Mouse (Mus musculus): ENCODE results near the gene Txk. TPM values are rescaled to one million over a fixed set of nuclear protein-coding genes. Genes with fewer than 3 reads are reported as not detected.

Txk gene
- polyA plus RNA-seq, 1 experiment from 2014 or later: 64.1 TPM

- peak; percentile 27 for DNase-seq (ENCODE audit: low spot score)
Observed at GRCm38 (mm10) chr5:72751056-72751758, 1.4 kb downstream of the Txk start.

DNA sequence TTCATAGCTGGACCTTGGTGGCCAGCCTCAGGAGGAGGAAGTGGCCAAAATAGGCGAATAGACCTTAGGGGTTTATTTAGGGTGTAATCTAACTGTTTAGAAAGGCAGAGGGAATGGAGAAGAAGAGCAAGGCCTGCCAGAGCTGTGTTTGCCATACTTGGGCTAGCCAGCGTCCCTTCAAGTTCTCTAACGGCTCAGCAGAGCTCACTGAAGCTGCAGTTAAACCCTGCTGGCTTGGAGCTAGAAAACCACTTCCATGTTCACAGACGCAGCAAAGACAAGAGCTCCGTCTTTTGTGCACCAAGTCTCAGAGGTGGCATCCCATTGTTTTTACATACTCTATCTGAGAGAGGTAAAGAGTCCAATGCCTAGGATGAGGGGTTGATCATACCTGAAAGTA, 2.4 kb downstream of the Txk start:
- peak; percentile 55 for DNase-seq (ENCODE audit: low spot score)

- DNase-seq (ENCODE audit: low spot score): no peak
Observed at GRCm38 (mm10) chr5:72748659-72749265, 3.8 kb downstream of the Txk start.

- DNase-seq (ENCODE audit: low spot score): no peak
Observed at GRCm38 (mm10) chr5:72747384-72747783, 5.2 kb downstream of the Txk start.

DNA sequence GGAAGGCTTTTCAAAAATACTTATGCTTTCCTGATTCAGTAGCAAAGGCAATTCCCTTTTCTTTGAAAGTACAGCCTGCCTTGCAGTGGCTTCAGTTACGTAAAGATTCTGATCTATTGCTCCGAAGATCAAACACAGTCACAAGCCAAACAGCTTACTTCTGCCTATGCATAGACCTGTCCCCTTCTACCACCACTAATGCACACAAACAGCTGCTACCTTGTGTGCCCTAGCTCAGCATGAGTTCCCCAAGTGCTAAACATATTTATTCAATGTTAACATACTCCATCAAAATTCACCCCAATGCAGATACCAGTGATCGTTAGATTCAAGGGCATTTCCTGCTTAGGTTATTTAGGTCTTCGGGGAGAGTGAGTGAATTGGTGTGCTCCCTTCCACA, 6.1 kb downstream of the Txk start:
- peak; percentile 13 for DNase-seq (ENCODE audit: low spot score)

DNA sequence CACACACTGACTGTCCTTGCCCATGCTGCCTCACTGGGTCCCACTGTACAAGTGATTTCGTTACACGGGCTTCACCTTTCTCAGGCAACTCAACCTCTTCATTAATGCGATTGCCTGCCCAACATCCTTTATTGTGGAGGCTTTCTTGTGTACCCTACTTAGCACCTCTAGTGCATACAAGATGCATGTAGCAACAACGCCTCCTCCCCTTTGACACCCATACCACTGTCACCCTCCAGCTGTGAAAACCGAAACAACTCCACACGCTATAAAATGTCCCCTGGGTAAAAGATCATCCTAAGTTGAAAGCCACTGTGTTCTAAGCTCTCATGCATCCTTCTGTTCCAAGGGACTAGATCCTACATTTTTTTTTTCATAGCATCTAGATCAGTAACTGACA, 9.5 kb downstream of the Txk start:
- no peak for DNase-seq (ENCODE audit: low spot score)

DNA sequence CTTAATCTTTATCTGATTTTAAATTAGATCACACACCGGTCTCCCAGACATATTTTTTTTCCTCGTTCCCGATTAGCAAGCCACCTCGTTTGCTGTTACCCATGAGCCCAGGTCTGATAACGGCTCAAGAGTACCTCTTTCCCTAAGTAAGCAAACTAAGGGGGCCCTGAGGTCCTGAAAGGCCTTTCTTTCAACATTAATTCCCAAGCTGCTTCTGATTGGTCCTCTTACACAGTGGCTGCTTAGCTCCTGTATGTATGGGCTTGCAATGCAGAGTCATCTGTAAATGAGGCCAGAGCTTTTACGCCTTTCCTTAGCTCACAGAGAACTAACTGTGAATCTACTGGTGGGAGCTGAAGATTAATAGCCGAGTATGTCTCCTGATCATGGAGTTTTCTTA, 15.7 kb downstream of the Txk start:
- no peak for DNase-seq (ENCODE audit: low spot score)

GRCm38 (mm10) chr5:72736437-72736836, 16.1 kb downstream of the Txk start:
- no peak for DNase-seq (ENCODE audit: low spot score)

- no peak for DNase-seq (ENCODE audit: low spot score)
Observed at GRCm38 (mm10) chr5:72735763-72736162, 16.8 kb downstream of the Txk start.

GRCm38 (mm10) chr5:72732885-72733284, 19.7 kb downstream of the Txk start:
- no peak for DNase-seq (ENCODE audit: low spot score)

DNA sequence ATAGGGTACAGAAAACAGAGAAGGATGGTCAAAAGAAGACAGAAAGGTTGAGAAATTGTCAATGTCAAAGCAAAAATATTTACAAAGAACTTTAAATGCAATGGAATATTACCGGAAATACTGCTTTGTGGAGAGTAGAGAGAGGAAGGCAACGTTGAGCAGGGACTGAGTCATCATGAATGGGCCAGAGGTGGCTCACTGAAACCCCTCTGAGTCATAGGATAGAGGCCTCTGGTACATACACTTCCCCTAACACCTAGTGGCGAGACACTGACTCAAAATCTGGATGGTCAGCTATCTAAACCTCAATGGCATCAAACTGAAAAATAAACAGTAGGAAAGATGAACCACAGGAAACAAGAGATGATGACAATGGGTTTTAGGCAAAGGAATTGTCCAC, 27.2 kb downstream of the Txk start:
- no peak for DNase-seq (ENCODE audit: low spot score)

- no peak for DNase-seq (ENCODE audit: low spot score)
Observed at GRCm38 (mm10) chr5:72723429-72723828, 29.1 kb downstream of the Txk start.

- DNase-seq (ENCODE audit: low spot score): peak; percentile 45
Observed at GRCm38 (mm10) chr5:72720587-72720986, 32.0 kb downstream of the Txk start.

DNA sequence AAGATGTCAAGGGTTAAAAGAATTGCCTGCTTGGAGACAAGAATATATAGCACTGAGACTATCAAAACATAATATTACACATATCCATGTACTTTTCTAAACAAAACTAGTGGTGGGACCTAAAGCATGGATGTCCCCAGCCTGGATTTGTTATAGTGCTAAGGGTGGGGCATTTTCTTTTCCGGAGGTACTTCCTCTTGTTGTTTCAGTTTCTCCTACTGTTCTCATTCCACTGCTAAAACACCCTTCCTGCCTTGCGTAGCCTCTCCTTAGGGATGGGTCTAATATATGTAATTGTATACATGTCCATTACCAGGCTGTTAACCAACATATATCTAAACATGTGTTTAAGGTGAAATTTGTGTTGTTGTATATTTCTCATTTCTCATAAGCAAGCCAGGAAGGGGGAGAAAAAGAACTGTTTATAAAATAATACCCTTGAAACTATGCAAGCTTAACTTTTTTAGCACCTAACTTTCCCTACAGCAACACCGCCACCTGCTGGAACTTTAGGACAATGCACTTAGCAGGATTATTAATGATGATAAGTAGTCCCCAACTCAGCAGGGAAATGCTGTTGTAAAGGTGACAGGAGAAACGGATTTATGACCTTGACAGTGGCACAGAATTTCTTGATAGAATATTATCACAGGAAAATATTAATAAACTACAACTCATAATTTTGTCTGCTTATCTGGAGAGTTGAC, 41.9 kb downstream of the Txk start:
- DNase-seq (ENCODE audit: low spot score): peak; percentile 74

DNA sequence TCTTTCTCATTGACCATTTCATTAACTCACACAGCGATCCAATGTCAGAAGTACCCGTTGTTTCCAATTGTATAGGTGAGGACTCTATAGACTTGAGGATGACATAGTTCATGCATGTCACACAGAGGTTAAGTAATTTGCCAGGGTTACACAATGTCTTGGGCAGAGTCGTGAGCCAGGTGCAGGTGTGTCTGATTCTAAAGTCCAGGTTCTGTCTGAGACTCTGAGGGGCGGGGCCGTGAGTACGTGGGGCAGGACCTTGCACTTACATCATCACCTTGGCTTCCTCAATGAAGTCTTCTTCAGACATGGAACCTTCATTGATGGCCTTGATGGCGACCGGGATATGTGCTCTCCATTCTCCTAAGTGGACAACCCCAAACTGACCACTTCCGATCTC, 42.6 kb downstream of the Txk start:
- no peak for DNase-seq (ENCODE audit: low spot score)

DNA sequence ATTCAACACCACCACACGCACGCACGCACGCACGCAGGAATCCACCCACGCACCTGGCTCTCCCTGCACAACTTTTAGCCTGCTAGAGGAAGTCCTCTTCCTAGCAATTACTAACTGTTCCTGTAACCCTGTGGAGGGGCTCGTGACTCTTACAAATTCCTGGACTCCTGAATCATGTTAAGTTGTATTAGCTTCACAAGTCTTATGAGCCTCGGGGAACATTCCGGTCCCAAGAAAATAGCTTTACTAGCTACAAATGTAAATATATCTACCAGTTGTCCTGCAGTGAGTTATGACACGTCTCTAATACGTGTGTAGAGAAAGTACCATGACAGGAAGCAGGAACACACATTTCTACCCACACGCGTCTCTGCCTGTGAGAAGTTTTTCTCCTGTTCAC, 43.1 kb downstream of the Txk start:
- no peak for DNase-seq (ENCODE audit: low spot score)

DNA sequence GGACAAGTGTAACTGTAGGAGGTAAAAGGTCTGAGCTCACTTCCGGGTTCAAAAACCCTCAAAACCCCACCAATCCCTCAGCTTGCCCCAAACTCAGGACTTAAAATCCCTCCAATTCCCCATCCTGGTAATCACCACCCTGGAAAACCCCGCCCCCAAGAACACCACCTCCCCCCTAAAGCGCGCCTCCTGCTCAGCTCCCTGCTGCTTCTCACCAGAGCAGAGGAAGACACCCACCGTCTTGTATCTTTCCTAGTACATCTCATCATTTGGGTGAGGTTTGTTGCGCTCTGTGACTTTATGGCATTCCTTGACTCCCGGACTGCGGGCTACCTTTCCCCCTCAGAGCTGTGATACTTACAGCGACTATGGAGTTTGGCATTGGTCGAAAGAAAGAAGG, 45.9 kb downstream of the Txk start:
- no peak for DNase-seq (ENCODE audit: low spot score)

GRCm38 (mm10) chr5:72706095-72706494, 46.5 kb downstream of the Txk start:
- no peak for DNase-seq (ENCODE audit: low spot score)

DNA sequence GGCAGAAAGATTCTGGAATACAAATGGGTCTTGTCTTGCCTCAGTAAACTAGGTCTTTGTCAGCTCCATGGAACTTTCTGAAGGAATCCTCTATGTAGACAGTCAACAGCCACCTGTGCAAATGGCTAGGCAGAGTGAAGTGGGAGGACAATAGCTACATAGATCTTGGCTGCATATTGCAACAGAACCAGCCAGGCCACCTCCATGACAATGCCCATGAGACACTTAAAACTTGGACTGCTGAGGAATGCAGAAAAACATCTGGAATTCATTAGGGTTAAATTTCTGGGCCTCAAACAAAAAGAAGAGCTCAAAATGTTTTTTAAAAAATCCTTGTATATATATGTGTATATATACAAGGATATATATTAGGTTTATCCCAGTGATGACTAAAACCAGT, 50.4 kb downstream of the Txk start:
- DNase-seq (ENCODE audit: low spot score): no peak

DNA sequence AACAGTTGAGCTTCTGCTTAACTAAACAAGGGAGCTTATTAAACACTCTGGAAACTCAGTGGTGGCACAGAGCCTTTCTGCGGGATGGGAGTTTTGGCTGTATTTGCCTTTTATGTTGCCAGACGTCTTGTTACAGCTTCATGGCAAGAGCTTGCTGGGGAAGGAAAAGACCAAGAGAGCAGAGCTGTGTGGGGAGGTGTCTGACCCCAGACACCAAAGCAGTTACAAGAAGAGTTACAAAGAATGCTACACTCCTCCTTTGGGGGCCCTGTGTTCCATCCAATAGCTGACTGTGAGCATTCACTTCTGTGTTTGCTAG, 53.1 kb downstream of the Txk start:
- no peak for DNase-seq (ENCODE audit: low spot score)

GRCm38 (mm10) chr5:72698818-72699499, 53.6 kb downstream of the Txk start:
- no peak for DNase-seq (ENCODE audit: low spot score)

GRCm38 (mm10) chr5:72698343-72698742, 54.2 kb downstream of the Txk start:
- DNase-seq (ENCODE audit: low spot score): no peak

Measured in thymus, postnatal 0 days (tissue).